ENCODE assay signal across 7 mouse cellular contexts in genomic region chr6:146019699-146020098, GRCm38 (mm10).
DNase-seq lines count a peak whose midpoint lies in the region; ATAC-seq and TF ChIP-seq lines count a peak whose summit lies in the region.
"Not testable (repeated sequence)": the region's sequence is repeated elsewhere in the genome, so short reads cannot be mapped to it uniquely, and the experiment has no call there.

No protein-coding gene starts in this region.

- H3K4me2 ChIP-seq in forebrain, embryonic 11.5 days (ENCODE audit: low read depth, low read length, severe bottlenecking); heart, embryonic 14.5 days (ENCODE audit: low read length); intestine, embryonic 15.5 days (replicated peaks); liver, embryonic 14.5 days (ENCODE audit: low read depth); midbrain, embryonic 11.5 days: not testable (repeated sequence)

- H3K27ac ChIP-seq in forebrain, embryonic 11.5 days (ENCODE audit: low read depth, low read length); heart, embryonic 14.5 days (replicated peaks in 1 of 2; ENCODE audit: control insufficient read depth in 1 of 2, insufficient read depth in 1 of 2, low read depth in 2 of 2, low read length in 2 of 2); intestine, embryonic 15.5 days; liver, embryonic 14.5 days; midbrain, embryonic 11.5 days (ENCODE audit: low read depth, low read length): not testable (repeated sequence)

- not testable (repeated sequence) for H3K9me3 ChIP-seq in forebrain, embryonic 11.5 days (ENCODE audit: control insufficient read depth, low read length); heart, embryonic 14.5 days (ENCODE audit: control insufficient read depth, low read length); intestine, embryonic 15.5 days; liver, embryonic 14.5 days (ENCODE audit: control insufficient read depth, low read length); midbrain, embryonic 11.5 days (ENCODE audit: control insufficient read depth, low read length)

- H3K4me1 ChIP-seq in forebrain, embryonic 11.5 days (replicated peaks; ENCODE audit: control insufficient read depth, insufficient read depth, low read length); heart, embryonic 14.5 days (ENCODE audit: control insufficient read depth in 2 of 2, insufficient read depth in 2 of 2, low read length in 2 of 2); intestine, embryonic 15.5 days (replicated peaks); liver, embryonic 14.5 days (replicated peaks; ENCODE audit: control insufficient read depth in 2 of 2, insufficient read depth in 2 of 2, low read length in 1 of 2); midbrain, embryonic 11.5 days (ENCODE audit: control insufficient read depth, insufficient read depth, low read length): not testable (repeated sequence)

- H3K27me3 ChIP-seq in forebrain, embryonic 11.5 days (ENCODE audit: control insufficient read depth, insufficient read depth, low read length); heart, embryonic 14.5 days (ENCODE audit: control insufficient read depth, insufficient read depth, low read length); intestine, embryonic 15.5 days (replicated peaks); liver, embryonic 14.5 days (ENCODE audit: control insufficient read depth, insufficient read depth, low read length); midbrain, embryonic 11.5 days (ENCODE audit: control insufficient read depth, insufficient read depth, low read length): not testable (repeated sequence)

- not testable (repeated sequence) for TF ChIP-seq CTCF in liver, embryonic 14.5 days (IDR thresholded peaks at IDR 0.05; ENCODE audit: low read depth)

- ATAC-seq in cerebellum, adult (ENCODE audit: insufficient number of reproducible peaks, low FRiP score, low TSS enrichment) = peak; percentile 87
- ATAC-seq in forebrain, embryonic 11.5 days (replicated peaks; ENCODE audit: low FRiP score) = peak; percentile 44; the same call in 1 of the 2 replicates
- ATAC-seq in heart, embryonic 14.5 days (ENCODE audit: insufficient number of reproducible peaks, insufficient read depth, low FRiP score, low read depth) = peak; percentile 75
- 0 out of 2 replicates have a peak, but pooled peaks have one; percentile 17 for ATAC-seq in intestine, embryonic 15.5 days
- ATAC-seq in liver, embryonic 14.5 days (ENCODE audit: insufficient read depth) = peak; percentile 33; the same call in 1 of the 2 replicates
- ATAC-seq in midbrain, embryonic 11.5 days (ENCODE audit: low FRiP score) = peak; percentile 55; the same call in 1 of the 2 replicates
- ATAC-seq in neutrophil, adult 5-6 weeks (ENCODE audit: extremely low read depth, insufficient number of reproducible peaks, low FRiP score, poor library complexity, severe bottlenecking) = peak; percentile 33; the same call in 1 of the 2 replicates

- DNase-seq in forebrain, embryonic 11.5 days (ENCODE audit: low spot score) = peak; percentile 17
- not testable (repeated sequence) for DNase-seq in liver, embryonic 14.5 days (ENCODE audit: low read depth in 3 of 3, low spot score in 3 of 3); midbrain, embryonic 11.5 days (ENCODE audit: low spot score, missing footprints)

- 71% methylated on average over 1 of the region's 1 CpGs for WGBS in forebrain, embryonic 11.5 days
- 64% methylated on average over 1 of the region's 1 CpGs for WGBS in heart, embryonic 14.5 days
- WGBS in intestine, embryonic 15.5 days = 44% methylated on average over 1 of the region's 1 CpGs
- WGBS in liver, embryonic 14.5 days (ENCODE audit: insufficient replicate concordance) = 47% methylated on average over 1 of the region's 1 CpGs
- 53% methylated on average over 1 of the region's 1 CpGs for WGBS in midbrain, embryonic 11.5 days

- H3K9ac ChIP-seq in forebrain, embryonic 11.5 days (ENCODE audit: low read length); heart, embryonic 14.5 days (ENCODE audit: low read length); intestine, embryonic 15.5 days; liver, embryonic 14.5 days (replicated peaks); midbrain, embryonic 11.5 days (ENCODE audit: low read length): not testable (repeated sequence)

- not testable (repeated sequence) for TF ChIP-seq EP300 in liver, embryonic 14.5 days (IDR thresholded peaks at IDR 0.05; ENCODE audit: low read depth)

- H3K36me3 ChIP-seq in forebrain, embryonic 11.5 days (ENCODE audit: control insufficient read depth, insufficient read depth, low read length); heart, embryonic 14.5 days (ENCODE audit: control insufficient read depth, insufficient read depth, low read length); intestine, embryonic 15.5 days; liver, embryonic 14.5 days (replicated peaks; ENCODE audit: control insufficient read depth, insufficient read depth, low read depth); midbrain, embryonic 11.5 days (ENCODE audit: control insufficient read depth, insufficient read depth, low read length): not testable (repeated sequence)

- not testable (repeated sequence) for H3K4me3 ChIP-seq in forebrain, embryonic 11.5 days (ENCODE audit: low read depth, low read length); heart, embryonic 14.5 days (ENCODE audit: control insufficient read depth in 1 of 2, insufficient read depth in 1 of 2, low read depth in 1 of 2, low read length in 2 of 2); intestine, embryonic 15.5 days (replicated peaks); liver, embryonic 14.5 days (ENCODE audit: insufficient read depth in 1 of 2, low read depth in 2 of 2, low read length in 2 of 2); midbrain, embryonic 11.5 days (ENCODE audit: low read depth, low read length)

Comparison
In these comparisons a context has a peak if more than half of its experiments do, and no peak if none do; other contexts are left out.
1. ATAC-seq: peak in every context shown above with its lines; median percentile 87 in cerebellum, adult; 75 in heart, embryonic 14.5 days; 55 in midbrain, embryonic 11.5 days; 44 in forebrain, embryonic 11.5 days; 33 in liver, embryonic 14.5 days; 33 in neutrophil, adult 5-6 weeks; 17 in intestine, embryonic 15.5 days.